Mouse (Mus musculus) G1E (cell line): Measurements from ENCODE around the gene Paqr8.

ENCODE experiments used
- CTCF ChIP-seq: IDR thresholded peaks from 2 replicates; pipeline ENCODE4 v1.5.1; 2012; ENCODE audit warnings: low read depth, low read length, inconsistent platforms, mixed read lengths
- GATA1 ChIP-seq: IDR thresholded peaks from 2 replicates; pipeline ENCODE4 v1.6.1; 2012; ENCODE audit warnings: borderline replicate concordance, low read length, inconsistent platforms, mixed read lengths
- TAL1 ChIP-seq: conservative IDR thresholded peaks from 2 replicates; pipeline ENCODE4 v1.6.1; 2012; ENCODE audit warnings: low read depth, low read length, inconsistent platforms, mixed read lengths

DNA sequence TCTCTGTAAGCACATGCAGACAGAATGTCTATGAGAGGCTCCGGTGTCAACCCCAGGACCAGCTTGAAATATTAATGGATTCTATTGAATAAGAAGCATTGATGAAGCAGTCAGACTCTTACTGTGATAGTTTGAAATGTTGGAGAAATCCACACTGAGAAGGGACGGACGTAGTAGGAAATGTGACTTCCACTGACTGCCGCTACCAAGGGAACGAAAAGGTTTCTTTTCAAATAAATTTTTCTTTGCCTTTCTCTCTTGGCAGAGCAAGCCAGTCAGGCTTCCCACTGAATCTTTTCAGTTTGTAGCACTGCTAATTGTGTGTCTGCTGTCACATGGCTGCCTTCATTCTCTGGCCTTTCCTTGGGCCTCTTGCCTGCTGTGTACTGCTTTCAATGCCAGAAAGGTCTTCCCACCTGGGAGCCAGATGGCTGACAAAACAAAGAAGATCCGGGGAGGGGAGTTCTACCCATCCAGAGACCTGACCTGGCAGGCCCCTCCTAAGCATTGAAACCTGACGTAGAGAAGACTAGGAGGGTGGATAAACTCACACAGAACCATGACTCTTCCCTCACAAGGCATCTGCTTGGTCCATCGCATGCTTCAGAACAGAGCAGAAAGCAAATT is 15.2 kb downstream of the Paqr8 start:
- TF ChIP-seq TAL1 = no peak
- no peak for TF ChIP-seq CTCF
- TF ChIP-seq GATA1 = no peak
